Mouse (Mus musculus) kidney, adult 2 months (tissue): ENCODE data around the gene Mpv17. TPM values are rescaled to one million over a fixed set of nuclear protein-coding genes. Genes with fewer than 3 reads are reported as not detected.

Experiments
- DNase-seq: peaks from one replicate; pipeline ENCODE4 v3.0.0; 2021
- H3K27ac ChIP-seq: fragments of 200-500 bp; 2 replicates; pipeline ENCODE4 v1.5.1; 2012; ENCODE audit warnings: low read depth, low read length, control low read depth, inconsistent platforms; ENCODE audit not compliant: insufficient read depth
- H3K27me3 ChIP-seq: fragments of 200-500 bp; replicated peaks from 2 replicates; pipeline ENCODE4 v1.6.1; 2012; ENCODE audit warnings: mild to moderate bottlenecking, moderate library complexity, low read length, inconsistent platforms; ENCODE audit not compliant: control insufficient read depth, insufficient read depth
- H3K36me3 ChIP-seq: fragments of 200-500 bp; 2 replicates; pipeline ENCODE4 v1.6.1; 2012; ENCODE audit warnings: mild to moderate bottlenecking, moderate library complexity, low read length, inconsistent platforms; ENCODE audit not compliant: control insufficient read depth, insufficient read depth
- H3K4me1 ChIP-seq: fragments of 200-500 bp; 2 replicates; pipeline ENCODE4 v1.6.1; 2011; ENCODE audit warnings: low read length; ENCODE audit not compliant: control insufficient read depth, insufficient read depth
- H3K4me3 ChIP-seq: fragments of 200-500 bp; 2 replicates; pipeline ENCODE4 v1.5.1; 2011; ENCODE audit warnings: mild to moderate bottlenecking, low read depth, low read length, control low read depth; ENCODE audit not compliant: insufficient read depth
- CTCF ChIP-seq: fragments of 200-500 bp; conservative IDR thresholded peaks from 2 replicates; pipeline ENCODE4 v1.5.1; 2011; ENCODE audit warnings: low read depth, mild to moderate bottlenecking, control low read depth, low read length, moderate library complexity, mixed read lengths; ENCODE audit not compliant: insufficient read depth, insufficient read length
- POLR2A ChIP-seq: fragments of 200-500 bp; IDR thresholded peaks from one replicate; pipeline ENCODE4 v1.6.1; 2011; ENCODE audit warnings: low read depth, low read length, control low read depth
- WGBS: fragments of 180-500 bp; shearing (Covaris S2); methylation state at CpG from one replicate; pipeline ENCODE4 v1.1.7; 2018; 5-methylcytosine and 5-hydroxymethylcytosine counted together
- polyA plus RNA-seq: library from polyadenylated mRNA; depleted of rRNA; stranded (reverse); fragments of >200 nt; gene quantifications from 2 replicates; pipeline ENCODE4 v1.2.3, GENCODE M21; 2012

Mpv17 gene
- polyA plus RNA-seq, 1 experiment, result 212 TPM

DNA sequence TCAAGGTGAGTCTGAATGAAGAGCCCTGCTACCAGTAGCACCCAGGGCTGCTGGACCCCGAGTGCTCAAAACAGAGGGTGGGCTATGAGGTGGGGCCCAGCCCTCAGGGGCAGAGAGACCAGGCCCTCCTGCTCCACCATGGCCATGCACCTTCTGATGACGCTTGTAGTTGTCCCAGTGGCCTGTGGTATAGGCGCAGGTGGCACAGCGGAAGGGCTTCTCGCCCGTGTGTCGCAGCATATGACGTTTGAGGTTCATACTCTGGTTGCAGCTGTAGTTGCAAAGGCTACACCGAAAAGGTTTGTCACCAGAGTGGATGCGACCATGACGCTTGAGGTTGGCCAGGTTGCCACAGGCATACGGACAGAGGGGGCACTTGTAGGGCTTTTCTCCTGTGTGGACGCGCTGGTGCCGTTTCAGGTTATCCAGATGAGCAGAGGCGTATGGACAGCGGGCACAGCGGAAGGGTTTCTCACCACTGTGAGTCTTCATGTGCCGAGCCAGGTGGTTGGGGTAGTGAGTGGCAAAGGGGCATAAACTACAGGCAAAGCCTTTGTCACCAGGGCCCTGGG is 45.4 kb upstream of the Mpv17 start:
- no peak overlapping the region for H3K4me3 ChIP-seq
- no peak for DNase-seq
- no peaks in the 10 kb centered on the region for H3K27me3 ChIP-seq
- H3K27ac ChIP-seq, result no peak overlapping the region
- TF ChIP-seq CTCF (no peak), POLR2A (no peak)
- WGBS, result 87% methylated on average over 19 of the region's 19 CpGs
- H3K4me1 ChIP-seq, result no peaks in the 10 kb centered on the region; the same call in 1 of the 2 replicates
- peaks cover 10% of the 10 kb centered on the region for H3K36me3 ChIP-seq

DNA sequence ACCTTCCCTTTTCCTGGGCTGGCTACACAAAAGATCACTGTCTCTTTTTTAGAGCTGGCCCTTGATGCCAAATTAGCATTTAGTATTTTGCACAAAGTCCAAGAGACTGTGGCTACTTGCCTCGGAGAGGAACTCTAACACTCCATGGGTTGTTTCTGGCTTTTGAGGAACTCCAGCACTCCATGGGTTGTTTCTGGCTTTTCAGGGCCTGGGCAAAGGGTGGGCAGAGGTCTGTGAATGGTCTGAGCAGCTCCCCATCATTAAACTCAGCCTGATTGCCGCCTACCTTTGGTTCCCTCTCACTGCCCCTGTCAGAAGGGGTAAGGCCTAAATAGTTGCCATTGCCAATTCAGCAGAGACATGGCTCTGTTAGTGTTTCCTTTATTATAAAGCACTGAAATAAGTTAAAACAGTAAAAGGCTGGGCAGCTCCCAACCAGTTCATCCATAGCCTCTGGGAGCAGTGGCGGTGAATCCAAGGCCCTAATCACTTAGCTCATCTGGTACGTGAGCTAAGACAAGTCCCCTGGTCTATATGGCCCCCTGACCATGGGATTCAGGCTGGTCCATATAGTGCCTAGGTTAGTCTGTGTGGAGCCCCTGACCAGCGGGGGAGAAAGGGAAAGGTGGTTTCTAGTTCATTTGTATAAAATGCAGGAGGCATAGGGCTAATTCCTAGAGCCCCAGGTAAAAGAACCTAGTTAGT is 44.7 kb upstream of the Mpv17 start:
- H3K4me3 ChIP-seq, result no peak overlapping the region
- no peaks in the 10 kb centered on the region for H3K27me3 ChIP-seq
- H3K27ac ChIP-seq, result no peak overlapping the region
- peaks cover 2% of the 10 kb centered on the region; the same call in 1 of the 2 replicates for H3K4me1 ChIP-seq
- no peak for DNase-seq
- H3K36me3 ChIP-seq, result peaks cover 10% of the 10 kb centered on the region
- TF ChIP-seq POLR2A (no peak), CTCF (no peak)
- WGBS, result 80% methylated on average over 5 of the region's 5 CpGs

DNA sequence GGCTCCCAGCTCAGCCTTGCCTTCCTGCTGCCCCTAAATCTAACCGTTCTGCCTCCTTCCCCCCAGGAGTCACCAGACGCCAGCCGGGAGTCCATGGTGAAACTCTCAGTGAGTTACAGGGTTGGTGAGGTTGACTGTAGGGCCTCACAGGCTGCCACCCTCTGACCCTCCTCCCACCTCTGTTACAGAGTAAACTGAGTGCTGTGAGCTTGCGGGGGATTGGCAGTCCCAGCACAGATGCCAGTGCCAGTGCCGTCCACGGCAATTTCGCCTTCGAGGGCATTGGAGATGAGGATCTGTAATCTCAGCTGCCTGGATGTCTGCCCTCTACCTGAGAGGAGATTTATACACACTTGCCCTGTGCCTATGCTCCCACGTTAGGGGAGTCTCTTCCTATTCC is 44.1 kb upstream of the Mpv17 start:
- 67% methylated on average over 9 of the region's 9 CpGs for WGBS
- TF ChIP-seq POLR2A (no peak), CTCF (no peak)
- H3K4me1 ChIP-seq, result peaks cover 2% of the 10 kb centered on the region; the same call in 1 of the 2 replicates
- DNase-seq, result no peak
- peaks cover 10% of the 10 kb centered on the region for H3K36me3 ChIP-seq
- no peak overlapping the region for H3K4me3 ChIP-seq
- H3K27me3 ChIP-seq, result no peaks in the 10 kb centered on the region
- no peak overlapping the region for H3K27ac ChIP-seq

DNA sequence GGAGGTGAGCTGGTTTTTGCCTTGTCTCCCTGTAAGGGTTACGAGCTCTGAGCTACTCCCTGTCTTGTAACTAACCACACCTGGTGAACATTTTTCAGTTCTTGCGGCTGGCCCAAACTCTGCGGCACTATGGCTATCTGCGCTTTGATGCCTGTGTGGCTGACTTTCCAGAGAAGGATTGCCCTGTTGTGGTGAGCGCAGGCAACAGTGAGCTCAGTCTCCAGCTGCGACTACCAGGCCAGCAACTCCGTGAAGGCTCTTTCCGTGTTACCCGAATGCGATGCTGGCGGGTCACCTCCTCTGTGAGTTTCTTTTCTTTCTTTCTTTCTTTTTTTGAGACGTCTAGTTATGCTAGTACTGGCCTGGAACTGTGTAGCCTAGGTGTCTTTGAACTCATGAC is 43.0 kb upstream of the Mpv17 start:
- TF ChIP-seq CTCF (no peak), POLR2A (no peak)
- Histone ChIP-seq H3K27ac (no peak overlapping the region), H3K27me3 (no peaks in the 10 kb centered on the region), H3K36me3 (peaks cover 10% of the 10 kb centered on the region), H3K4me3 (no peak overlapping the region), H3K4me1 (peaks cover 4% of the 10 kb centered on the region)
- DNase-seq, result no peak
- 90% methylated on average over 12 of the region's 12 CpGs for WGBS

DNA sequence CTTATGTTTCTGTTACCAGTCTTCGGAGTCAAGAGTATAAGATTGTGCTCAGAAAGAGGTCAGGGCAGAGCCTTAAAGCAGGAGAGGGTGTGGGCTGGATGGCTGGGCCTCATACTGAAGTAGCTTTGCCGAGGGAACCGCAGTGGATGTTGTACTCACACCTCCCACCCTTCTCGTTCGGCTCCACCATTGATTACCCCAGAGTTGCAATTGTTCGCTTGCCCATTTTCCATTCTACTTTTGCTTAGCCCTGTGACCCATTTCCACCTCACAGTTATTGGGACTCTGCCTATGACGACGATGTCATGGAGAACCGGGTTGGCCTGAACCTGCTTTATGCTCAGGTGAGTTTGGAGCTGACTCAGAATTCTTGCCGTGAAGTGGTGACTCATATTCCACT is 42.2 kb upstream of the Mpv17 start:
- 84% methylated on average over 10 of the region's 10 CpGs for WGBS
- Histone ChIP-seq H3K36me3 (peaks cover 10% of the 10 kb centered on the region), H3K4me3 (no peak overlapping the region), H3K27me3 (no peaks in the 10 kb centered on the region), H3K4me1 (peaks cover 7% of the 10 kb centered on the region), H3K27ac (no peak overlapping the region)
- TF ChIP-seq POLR2A, result no peak
- no peak for TF ChIP-seq CTCF
- DNase-seq, result no peak

DNA sequence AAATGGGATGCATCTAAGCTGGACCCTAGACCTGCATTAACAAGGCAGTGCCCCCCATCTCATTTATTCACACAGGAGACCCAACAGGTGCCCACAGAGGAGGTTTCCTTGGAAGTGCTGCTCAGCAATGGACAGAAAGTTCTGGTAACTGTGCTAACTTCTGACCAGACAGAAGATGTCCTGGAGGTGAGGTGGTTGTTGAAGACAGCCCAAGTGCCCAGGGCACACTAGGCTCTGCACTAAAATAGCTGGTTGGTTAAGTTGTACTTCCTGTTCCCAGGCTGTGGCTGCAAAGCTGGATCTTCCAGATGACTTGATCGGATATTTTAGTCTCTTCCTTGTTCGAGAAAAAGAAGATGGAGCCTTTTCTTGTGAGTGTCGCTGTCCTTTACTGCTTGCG is 41.6 kb upstream of the Mpv17 start:
- 89% methylated on average over 4 of the region's 4 CpGs for WGBS
- TF ChIP-seq POLR2A, result no peak
- no peak for TF ChIP-seq CTCF
- no peak for DNase-seq
- Histone ChIP-seq H3K27ac (no peak overlapping the region), H3K27me3 (no peaks in the 10 kb centered on the region), H3K4me3 (no peak overlapping the region), H3K4me1 (peaks cover 7% of the 10 kb centered on the region), H3K36me3 (peaks cover 10% of the 10 kb centered on the region)
